Mouse (Mus musculus) heart, adult 2 months (tissue): ENCODE measurements at regions not wholly inside any gene's neighbourhood (a gene's known extent, or its start where the extent isn't known, plus 50 kb on each side); places are given as distances from the start of the nearest gene placed in this dataset.

Experiments used
- DNase-seq, 2 experiments: peaks; one replicate each; pipeline ENCODE4 v3.0.0; 2021
- H3K27ac ChIP-seq: fragments of 200-600 bp; 2 replicates; pipeline ENCODE4 v1.8.1; 2022
- H3K27me3 ChIP-seq: fragments of 200-500 bp; 2 replicates; pipeline ENCODE4 v1.6.1; 2012; ENCODE audit warnings: mild to moderate bottlenecking, low read length, inconsistent platforms, mixed read lengths; ENCODE audit not compliant: control insufficient read depth, insufficient read depth
- H3K36me3 ChIP-seq: fragments of 200-500 bp; 2 replicates; pipeline ENCODE4 v1.6.1; 2012; ENCODE audit warnings: low read length, inconsistent platforms; ENCODE audit not compliant: control insufficient read depth, insufficient read depth
- H3K4me1 ChIP-seq: fragments of 200-500 bp; 2 replicates; pipeline ENCODE4 v1.6.1; 2011; ENCODE audit warnings: low read length; ENCODE audit not compliant: control insufficient read depth, insufficient read depth
- H3K4me3 ChIP-seq: fragments of 200-600 bp; 2 replicates; pipeline ENCODE4 v1.8.1; 2022
- H3K79me2 ChIP-seq: fragments of 200-500 bp; replicated peaks from 2 replicates; pipeline ENCODE4 v1.6.1; 2012; ENCODE audit warnings: mild to moderate bottlenecking, inconsistent platforms, low read length, moderate library complexity, mixed read lengths; ENCODE audit not compliant: control insufficient read depth, insufficient read depth
- H3K9ac ChIP-seq: fragments of 200-500 bp; 2 replicates; pipeline ENCODE4 v1.6.1; 2012; ENCODE audit warnings: low read depth, mild to moderate bottlenecking, control low read depth, inconsistent platforms, low read length, mixed read lengths
- CTCF ChIP-seq: fragments of 200-600 bp; IDR thresholded peaks from 2 replicates; pipeline ENCODE4 v1.8.1; 2022; ENCODE audit warnings: antibody characterized with exemption, mild to moderate bottlenecking, moderate library complexity
- EP300 ChIP-seq: fragments of 200-500 bp; IDR thresholded peaks from 2 replicates; pipeline ENCODE4 v1.6.1; 2011; ENCODE audit warnings: low read depth, low read length, control low read depth; ENCODE audit not compliant: insufficient read depth
- POLR2A ChIP-seq: fragments of 200-500 bp; IDR thresholded peaks from 2 replicates; pipeline ENCODE4 v1.6.1; 2011; ENCODE audit warnings: mild to moderate bottlenecking, low read depth, low read length, control low read depth; ENCODE audit not compliant: insufficient read depth
- WGBS: fragments of 180-500 bp; shearing (Covaris S2); methylation state at CpG from one replicate; pipeline ENCODE4 v1.1.7; 2018; 5-methylcytosine and 5-hydroxymethylcytosine counted together
- intact Hi-C: fragments of 180-260 bp; cut with DNase I; formaldehyde crosslinking; loops from one replicate; pipeline ENCODE4 v1.15.1; 2025

- no peak overlapping the region for H3K27ac ChIP-seq
- DNase-seq = no peak
- WGBS = 43% methylated on average over 7 of the region's 7 CpGs
- TF ChIP-seq POLR2A (no peak), EP300 (no peak)
- H3K79me2 ChIP-seq = no peaks in the 10 kb centered on the region
- no peak overlapping the region for H3K4me3 ChIP-seq
- H3K9ac ChIP-seq = no peak overlapping the region
- no peaks in the 10 kb centered on the region for H3K27me3 ChIP-seq
- intact Hi-C loops = no loop called here
- H3K4me1 ChIP-seq = peaks cover 17% of the 10 kb centered on the region
- peaks cover 11% of the 10 kb centered on the region; the same call in 1 of the 2 replicates for H3K36me3 ChIP-seq
Measured at GRCm38 (mm10) chr13:44054157-44054556, 269.6 kb downstream of the Cd83 start.

GRCm38 (mm10) chr13:44055573-44056491 is 271.3 kb downstream of the Cd83 start:
- peak overlapping the region; percentile 46 for H3K4me3 ChIP-seq
- WGBS = 15% methylated on average over 20 of the region's 20 CpGs
- no peaks in the 10 kb centered on the region for H3K27me3 ChIP-seq
- intact Hi-C loops = loop anchor here (5.0 kb wide), 1 partner anchor 194 kb away; no protein-coding TSS in a partner anchor
- H3K9ac ChIP-seq = peak overlapping the region; percentile 57
- H3K36me3 ChIP-seq = peaks cover 15% of the 10 kb centered on the region; the same call in 1 of the 2 replicates
- H3K79me2 ChIP-seq = no peaks in the 10 kb centered on the region
- DNase-seq = peak; percentile 36 to 41
- H3K27ac ChIP-seq = peak overlapping the region; percentile 84
- H3K4me1 ChIP-seq = peaks cover 22% of the 10 kb centered on the region
- TF ChIP-seq EP300 (0 out of 2 replicates have a peak, but pooled peaks have one; percentile 19), POLR2A (peak; percentile 47; the same call in 1 of the 2 replicates), CTCF (no peak)

GRCm38 (mm10) chr13:44056716-44057115 is 272.1 kb downstream of the Cd83 start:
- Histone ChIP-seq H3K4me3 (no peak overlapping the region), H3K9ac (0 out of 2 replicates have a peak overlapping the region, but pooled peaks have one; percentile 57), H3K36me3 (peaks cover 16% of the 10 kb centered on the region; the same call in 1 of the 2 replicates), H3K27me3 (no peaks in the 10 kb centered on the region), H3K4me1 (peaks cover 23% of the 10 kb centered on the region), H3K79me2 (no peaks in the 10 kb centered on the region), H3K27ac (peak overlapping the region; percentile 84)
- WGBS = 65% methylated on average over 9 of the region's 9 CpGs
- intact Hi-C loops = loop anchor here (5.0 kb wide), 1 partner anchor 194 kb away; no protein-coding TSS in a partner anchor
- no peak for TF ChIP-seq CTCF
- no peak for DNase-seq

GRCm38 (mm10) chr13:44057542-44057941 is 273.0 kb downstream of the Cd83 start:
- Histone ChIP-seq H3K36me3 (peaks cover 16% of the 10 kb centered on the region; the same call in 1 of the 2 replicates), H3K79me2 (no peaks in the 10 kb centered on the region), H3K4me3 (no peak overlapping the region), H3K27ac (peak overlapping the region; percentile 64), H3K9ac (no peak overlapping the region), H3K27me3 (no peaks in the 10 kb centered on the region), H3K4me1 (peaks cover 28% of the 10 kb centered on the region)
- intact Hi-C loops = loop anchor here (5.0 kb wide), 1 partner anchor 195 kb away; no protein-coding TSS in a partner anchor
- TF ChIP-seq POLR2A = no peak
- no peak for TF ChIP-seq CTCF
- TF ChIP-seq EP300 = no peak
- no peak for DNase-seq
- 93% methylated on average over 5 of the region's 5 CpGs for WGBS

GRCm38 (mm10) chr13:44058277-44058676 is 273.7 kb downstream of the Cd83 start:
- H3K27ac ChIP-seq = peak overlapping the region; percentile 64

More at GRCm38 (mm10) chr13:44058277-44058676, 273.7 kb downstream of the Cd83 start:
- WGBS = 45% methylated on average over 2 of the region's 2 CpGs
- Histone ChIP-seq H3K79me2 (no peaks in the 10 kb centered on the region), H3K4me1 (peaks cover 30% of the 10 kb centered on the region), H3K27me3 (no peaks in the 10 kb centered on the region), H3K4me3 (no peak overlapping the region), H3K36me3 (peaks cover 16% of the 10 kb centered on the region; the same call in 1 of the 2 replicates), H3K9ac (no peak overlapping the region)
- DNase-seq = peak in 1 of 2 experiments; percentile 28
- intact Hi-C loops = loop anchor here (5.0 kb wide), 1 partner anchor 196 kb away; no protein-coding TSS in a partner anchor
- no peak for TF ChIP-seq CTCF
- TF ChIP-seq POLR2A = no peak
- TF ChIP-seq EP300 = peak; percentile 66; the same call in 1 of the 2 replicates
